Mouse (Mus musculus) megakaryocyte-erythroid progenitor cell, adult 5-6 weeks (primary cell): ENCODE measurements at regions not wholly inside any gene's neighbourhood (a gene's known extent, or its start where the extent isn't known, plus 50 kb on each side); places are given as distances from the start of the nearest gene placed in this dataset.

Experiments
- ATAC-seq: replicated peaks from 2 replicates; pipeline ENCODE4 v1.8.0; 2016; ENCODE audit warnings: mild to moderate bottlenecking, inconsistent platforms; ENCODE audit not compliant: severe bottlenecking, poor library complexity, low FRiP score, low TSS enrichment

GRCm38 (mm10) chr13:102533784-102534183 is 159.6 kb upstream of the Cd180 start:
- no peak for ATAC-seq

- ATAC-seq = no peak
Measured at GRCm38 (mm10) chr13:102537424-102538242, 155.7 kb upstream of the Cd180 start.

GRCm38 (mm10) chr13:102540436-102540835 is 152.9 kb upstream of the Cd180 start:
- ATAC-seq = no peak

DNA sequence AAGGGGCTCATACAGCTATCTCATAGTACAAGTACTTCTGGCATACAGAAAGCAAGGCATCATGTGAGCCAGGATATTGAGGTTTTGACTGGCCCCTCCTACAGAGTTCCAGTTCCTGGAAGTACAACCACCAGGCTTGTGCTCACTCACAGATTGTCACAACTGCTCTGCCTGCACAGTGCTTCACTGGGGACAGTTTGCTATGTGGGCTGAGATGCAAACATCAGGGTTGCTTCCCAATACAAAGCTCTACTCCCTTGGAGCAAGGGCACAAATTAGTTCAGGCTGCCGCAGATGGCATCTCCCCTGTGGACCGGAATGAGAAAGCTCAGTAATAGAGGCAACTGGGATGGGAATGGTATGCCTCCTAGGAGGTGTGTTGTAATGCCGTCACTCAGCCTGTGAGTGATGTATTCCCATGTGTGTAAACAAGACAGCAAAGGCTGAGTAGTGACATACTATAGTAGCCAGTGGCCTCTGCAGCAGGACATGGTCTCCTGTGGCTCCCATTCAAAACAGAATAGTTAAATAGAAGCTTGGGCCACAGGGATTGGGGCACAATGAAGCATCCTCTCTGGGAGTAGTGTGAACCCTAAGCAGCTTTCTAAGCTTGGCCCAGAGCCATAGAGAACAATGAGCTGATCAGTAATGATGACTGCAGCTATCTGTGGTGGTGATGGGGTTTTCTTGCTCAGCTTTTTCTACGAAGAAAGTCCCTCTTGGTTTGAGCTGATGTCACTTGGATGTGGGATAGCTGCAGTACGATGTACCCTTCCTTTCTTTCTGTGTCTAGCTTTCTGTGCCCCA is 148.8 kb upstream of the Cd180 start:
- no peak for ATAC-seq

DNA sequence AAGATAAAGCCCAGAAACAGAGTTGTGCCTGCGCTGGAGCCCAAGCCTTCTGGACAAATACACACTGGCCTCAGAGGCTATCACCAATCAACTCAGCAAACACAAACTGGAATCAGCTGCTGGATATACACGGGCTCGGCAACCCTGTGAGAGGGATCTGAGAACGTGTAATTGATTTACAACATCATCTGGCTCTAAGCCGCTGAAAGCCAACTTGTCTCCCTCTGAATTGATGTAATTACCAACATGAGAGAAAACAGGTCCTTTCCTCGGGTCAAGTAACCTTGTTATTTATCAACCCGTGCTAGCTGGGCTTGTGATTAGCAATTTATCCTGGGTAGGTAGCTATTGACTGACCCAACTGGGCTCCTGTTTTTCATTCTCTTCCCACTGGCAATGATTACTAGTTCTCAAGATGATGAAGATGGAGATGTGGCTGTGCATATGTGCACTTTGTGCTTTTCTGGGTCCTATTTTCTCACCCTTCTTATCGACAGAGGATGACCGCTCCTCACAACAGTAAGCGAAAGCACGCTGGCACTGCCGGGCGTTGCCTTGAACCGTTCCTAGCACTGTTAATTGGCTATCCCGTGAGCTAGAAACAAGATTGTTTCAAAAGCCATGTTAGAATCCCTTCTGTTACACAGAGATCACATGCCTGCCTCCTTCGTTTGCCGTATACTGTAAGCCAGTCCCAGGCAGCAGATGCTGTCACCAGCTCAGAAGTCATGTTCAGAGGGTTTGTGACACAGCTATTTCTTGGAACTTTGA is 147.3 kb upstream of the Cd180 start:
- ATAC-seq = no peak

- ATAC-seq = no peak
Measured at GRCm38 (mm10) chr13:102548252-102548651, 145.1 kb upstream of the Cd180 start.

DNA sequence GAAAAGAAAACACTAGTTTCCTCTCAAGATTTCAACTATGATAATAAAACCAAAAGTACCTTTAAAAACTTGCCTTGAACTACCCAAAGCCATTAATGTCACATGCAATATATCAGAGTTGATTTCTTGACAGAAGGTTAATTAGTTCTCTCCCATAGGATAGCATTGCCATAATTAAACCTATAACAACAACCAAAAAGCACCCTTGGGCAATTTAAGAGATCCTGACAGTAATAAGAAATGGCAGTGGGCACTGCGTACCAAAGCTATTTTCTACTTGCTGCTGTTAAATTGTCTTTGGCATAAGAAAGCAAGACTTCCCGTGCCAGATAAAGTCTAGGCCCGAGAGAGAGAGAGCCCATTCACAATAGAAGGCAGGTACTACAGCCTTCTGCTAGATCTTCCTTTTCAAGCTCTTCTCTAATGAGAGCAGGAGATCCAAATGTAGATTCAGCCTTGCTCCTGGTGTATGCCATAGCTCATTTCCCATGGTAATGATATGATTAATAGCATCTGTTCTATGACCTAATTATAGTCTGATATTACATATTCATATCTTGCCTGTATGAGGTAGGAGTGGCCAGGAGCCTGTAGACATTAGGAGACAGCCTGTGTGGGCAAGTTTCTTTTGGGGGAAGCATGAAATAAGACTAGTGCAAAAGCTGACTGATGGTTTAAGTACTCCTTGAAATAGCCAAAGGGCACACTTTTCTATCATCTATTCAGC is 126.3 kb upstream of the Cd180 start:
- no peak for ATAC-seq

DNA sequence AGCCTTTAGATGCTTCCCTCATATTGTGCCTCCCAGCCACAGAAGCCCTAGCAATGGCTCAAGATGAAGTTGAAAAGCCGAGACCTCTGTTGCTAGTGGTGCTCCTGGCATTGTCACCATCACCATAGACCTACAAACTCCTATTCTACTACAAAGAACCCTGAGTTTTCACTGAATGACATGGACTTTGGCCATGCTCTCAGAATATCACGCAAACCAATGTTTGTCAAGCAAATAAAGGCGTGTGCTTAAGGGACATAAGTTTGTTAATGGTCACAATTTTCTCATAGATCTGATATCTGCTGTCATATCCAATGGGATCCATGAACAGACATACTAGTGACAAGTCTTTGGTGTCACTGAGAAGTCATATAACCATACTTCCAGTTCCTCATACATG is 123.8 kb upstream of the Cd180 start:
- ATAC-seq = no peak

GRCm38 (mm10) chr13:102570286-102570685 is 123.1 kb upstream of the Cd180 start:
- no peak for ATAC-seq

- ATAC-seq = no peak
Measured at GRCm38 (mm10) chr13:102573286-102573921, 120.0 kb upstream of the Cd180 start.

GRCm38 (mm10) chr13:102576871-102577662 is 116.3 kb upstream of the Cd180 start:
- ATAC-seq = no peak

- no peak for ATAC-seq
Measured at GRCm38 (mm10) chr13:102578811-102579210, 114.5 kb upstream of the Cd180 start.

DNA sequence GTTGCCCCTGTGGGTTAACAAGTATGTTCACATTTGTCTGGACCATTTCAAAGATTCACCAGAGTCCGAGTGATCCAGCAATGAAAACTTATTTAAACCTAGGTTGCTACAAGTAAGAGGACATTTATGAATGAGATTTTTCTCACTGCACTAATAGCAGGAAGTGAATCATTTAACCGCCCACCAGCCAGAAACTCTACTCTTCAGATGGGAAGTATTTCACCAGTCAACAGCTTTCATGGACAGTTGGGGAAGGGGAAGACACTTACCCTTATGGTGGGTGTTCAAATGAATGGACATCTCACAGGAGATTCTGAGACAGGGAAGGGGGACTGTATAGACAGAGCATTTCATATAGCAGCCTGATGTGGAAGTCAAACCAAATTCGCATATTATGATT is 113.7 kb upstream of the Cd180 start:
- no peak for ATAC-seq

- no peak for ATAC-seq
Measured at GRCm38 (mm10) chr13:102583984-102584645, 109.2 kb upstream of the Cd180 start.

DNA sequence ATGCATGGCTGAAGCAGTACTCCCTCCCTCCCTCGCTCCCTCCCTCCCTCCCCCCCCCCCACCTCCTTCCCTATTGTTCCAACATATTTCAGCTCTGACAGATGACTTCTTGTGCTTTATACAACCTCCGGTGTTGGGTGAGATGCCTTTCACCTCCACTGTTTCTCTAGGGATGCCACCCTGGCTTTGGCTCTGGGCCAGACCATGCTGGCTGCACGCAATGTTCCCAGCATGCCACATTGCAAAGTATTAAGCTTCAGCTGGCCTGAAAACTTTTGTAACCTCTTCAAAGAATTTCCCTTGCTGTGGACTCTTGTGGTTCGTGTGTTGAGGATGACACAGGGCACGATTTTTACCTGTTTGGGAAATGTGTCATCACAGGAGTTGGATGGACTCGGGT is 107.1 kb upstream of the Cd180 start:
- ATAC-seq = no peak

- no peak for ATAC-seq
Measured at GRCm38 (mm10) chr13:102589680-102590435, 103.5 kb upstream of the Cd180 start.
